ENCODE assay signal across 21 mouse cellular contexts in the genomic region with DNA sequence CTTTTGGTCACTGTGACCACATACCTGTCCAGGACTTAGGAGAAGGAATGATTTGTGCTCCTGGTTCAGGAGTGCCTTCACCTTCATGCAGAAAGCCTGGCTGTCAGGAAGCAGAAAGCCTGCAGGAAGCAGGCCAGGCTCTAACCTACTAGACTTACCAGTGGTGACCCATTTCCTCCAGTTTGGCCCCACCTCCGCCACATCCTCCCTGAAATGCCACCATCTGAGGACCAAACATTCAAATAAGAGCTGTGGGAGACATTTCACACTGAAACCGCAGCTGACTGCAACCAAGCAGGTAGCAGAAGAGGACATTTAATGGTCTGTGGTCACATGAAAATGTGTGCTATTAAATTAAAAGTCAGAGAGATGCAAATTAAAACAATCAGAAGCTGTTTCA. TPM values are rescaled to one million over a fixed set of nuclear protein-coding genes. Genes with fewer than 3 reads are reported as not detected.
DNase-seq lines count a peak whose midpoint lies in the region; ATAC-seq lines count a peak whose summit lies in the region.
"Had no signal": no experiment of that assay in that cellular context is flagged by ENCODE, and none has a peak within 500 bp of the region (broad histone marks: within the 10 kb centered on the region; RNA-seq: fewer than 3 reads in every experiment).

No protein-coding gene starts in this region.

- no peaks in the 10 kb centered on the region for H3K9me3 ChIP-seq in hindbrain, embryonic 16.5 days (ENCODE audit: control insufficient read depth, low read length)
- H3K9me3 ChIP-seq: embryonic facial prominence, embryonic 10.5 days; forebrain, embryonic 13.5 days; heart, embryonic 13.5 days; limb, embryonic 15.5 days; midbrain, embryonic 13.5 days had no signal

- WGBS in hindbrain, embryonic 16.5 days = 93% methylated on average over 2 of the region's 2 CpGs

- peaks cover 10% of the 10 kb centered on the region for H3K4me1 ChIP-seq in hindbrain, embryonic 16.5 days (ENCODE audit: control insufficient read depth, insufficient read depth, low read depth, low read length)

- H3K9ac ChIP-seq in hindbrain, embryonic 16.5 days (ENCODE audit: low read depth, low read length) = no peak overlapping the region
- H3K9ac ChIP-seq: forebrain, embryonic 13.5 days; heart, embryonic 13.5 days; limb, embryonic 15.5 days; midbrain, embryonic 13.5 days had no signal

- no peak overlapping the region for H3K27ac ChIP-seq in hindbrain, embryonic 16.5 days (ENCODE audit: low read depth, low read length)
- H3K27ac ChIP-seq: embryonic facial prominence, embryonic 10.5 days; forebrain, embryonic 13.5 days; heart, embryonic 13.5 days; limb, embryonic 15.5 days; midbrain, embryonic 13.5 days had no signal

- H3K36me3 ChIP-seq in hindbrain, embryonic 16.5 days (ENCODE audit: control insufficient read depth, insufficient read depth, low read length) = no peaks in the 10 kb centered on the region
- H3K36me3 ChIP-seq: embryonic facial prominence, embryonic 10.5 days; heart, embryonic 13.5 days; limb, embryonic 15.5 days; midbrain, embryonic 13.5 days had no signal

- ATAC-seq in activated CD4-positive, CD25-positive, alpha-beta regulatory T cell, adult 4 months = peak; percentile 75
- 0 out of 2 replicates have a peak, but pooled peaks have one; percentile 50 for ATAC-seq in monocyte, adult 5-6 weeks (replicated peaks; ENCODE audit: insufficient number of reproducible peaks, low FRiP score, low TSS enrichment, poor library complexity, severe bottlenecking)
- no peak for ATAC-seq in hindbrain, embryonic 16.5 days
- ATAC-seq: forebrain, embryonic 13.5 days; midbrain, embryonic 13.5 days had no signal

- DNase-seq in CD4-positive helper T cell, adult 2 months (ENCODE audit: low read depth, low spot score) = peak; percentile 57
- DNase-seq in thymus, postnatal 14 days = peak; percentile 62
- no peak for DNase-seq in lung, postnatal 4 days
- DNase-seq in heart, postnatal 4 days = no peak
- DNase-seq: adrenal gland, adult 2 months; cerebellum, postnatal 36 days; heart, postnatal 36 days; kidney, adult 8-10 months; kidney, postnatal 25 days; layer of hippocampus, adult 9-11 months; lung, adult 18-20 months; lung, postnatal 36 days had no signal

- H3K4me3 ChIP-seq in hindbrain, embryonic 16.5 days (ENCODE audit: low read length) = no peak overlapping the region
- H3K4me3 ChIP-seq: embryonic facial prominence, embryonic 10.5 days; forebrain, embryonic 13.5 days; heart, embryonic 13.5 days; limb, embryonic 15.5 days; midbrain, embryonic 13.5 days; myocyte had no signal

- H3K4me2 ChIP-seq in hindbrain, embryonic 16.5 days (ENCODE audit: low read length) = no peak overlapping the region
- H3K4me2 ChIP-seq: forebrain, embryonic 13.5 days; heart, embryonic 13.5 days; limb, embryonic 15.5 days; midbrain, embryonic 13.5 days had no signal

- H3K27me3 ChIP-seq in hindbrain, embryonic 16.5 days (replicated peaks; ENCODE audit: control insufficient read depth, insufficient read depth, low read length) = no peaks in the 10 kb centered on the region
- H3K27me3 ChIP-seq: limb, embryonic 15.5 days had no signal

RNA-seq across cellular contexts. Expression of gene Armc2, which starts 50.3 kb away (rescaled TPM):
- polyA plus RNA-seq in activated CD4-positive, CD25-positive, alpha-beta regulatory T cell, adult 4 months (2017; shearing (Covaris generic)) = under 1 TPM; 0.32 to 0.46 TPM
- 1.3 to 4.9 TPM in 2 of 3 replicates, not detected in the other for total RNA-seq in monocyte, adult 5-6 weeks (2017)
- polyA plus RNA-seq in hindbrain, embryonic 16.5 days (2015; fragmentation: Nextera tagmentation; extraction: Ambion mirVana) = 12.7 TPM in 2 replicates
- total RNA-seq in heart, postnatal 4 days (2021) = 1 to 10 TPM; 1.2 to 1.6 TPM

Comparison
In these comparisons a context has a peak if more than half of its experiments do, and no peak if none do; other contexts are left out.
1. DNase-seq: peak in CD4-positive helper T cell, adult 2 months (single experiment) and thymus, postnatal 14 days (single experiment); none in lung, postnatal 4 days (0 of 2) and heart, postnatal 4 days (single experiment).